Mouse (Mus musculus) E14TG2a.4 (cell line): ENCODE data around the gene Nr1d1.

Experiments used
- CTCF ChIP-seq: conservative IDR thresholded peaks from 2 replicates; pipeline ENCODE4 v1.5.1; 2014; ENCODE audit warnings: low read length
- NANOG ChIP-seq: IDR thresholded peaks from 2 replicates; pipeline ENCODE4 v1.6.1; 2014; ENCODE audit warnings: borderline replicate concordance, low read length, mixed read lengths
- POU5F1 ChIP-seq: IDR thresholded peaks from 2 replicates; pipeline ENCODE4 v1.6.1; 2014; ENCODE audit warnings: low read length, borderline replicate concordance

- TF ChIP-seq CTCF, result no peak
- no peak for TF ChIP-seq POU5F1
- no peak for TF ChIP-seq NANOG
These were observed 36.7 kb downstream of the Nr1d1 start for GRCm38 (mm10) chr11:98738428-98738911.
